Mouse (Mus musculus) midbrain, postnatal 0 days (tissue): ENCODE results near the gene Plcb3. TPM values are rescaled to one million over a fixed set of nuclear protein-coding genes. Genes with fewer than 3 reads are reported as not detected.
A peak's percentile ranks its signal among the peaks of the same experiment; 100 is the strongest.
"Not testable (repeated sequence)": the region's sequence is repeated elsewhere in the genome, so short reads cannot be mapped to it uniquely, and the experiment has no call there.

Experiments used
- ATAC-seq: fragments of 200-750 bp; cut with Nextera tagmentation; 2 replicates; pipeline ENCODE4 v1.8.0; 2017; ENCODE audit warnings: moderate number of reproducible peaks, mild to moderate bottlenecking, moderate TSS enrichment, moderate library complexity; ENCODE audit not compliant: low FRiP score
- DNase-seq: peaks from one replicate; pipeline ENCODE4 v3.0.0-alpha.2; 2015; ENCODE audit warnings: low spot score
- H3K27ac ChIP-seq: fragments of 300-500 bp; sonication (generic); 2 replicates; pipeline ENCODE4 v1.5.1; 2014; ENCODE audit warnings: low read depth, mild to moderate bottlenecking, low read length, mixed read lengths
- H3K27me3 ChIP-seq: fragments of 300-500 bp; sonication (generic); 2 replicates; pipeline ENCODE4 v1.6.1; 2014; ENCODE audit warnings: low read length, control low read depth, mixed read lengths; ENCODE audit not compliant: insufficient read depth
- H3K36me3 ChIP-seq: fragments of 300-500 bp; sonication (generic); 2 replicates; pipeline ENCODE4 v1.6.1; 2014; ENCODE audit warnings: low read length, control low read depth, mixed read lengths; ENCODE audit not compliant: insufficient read depth
- H3K4me1 ChIP-seq: fragments of 300-500 bp; sonication (generic); 2 replicates; pipeline ENCODE4 v1.6.1; 2014; ENCODE audit warnings: mild to moderate bottlenecking, control low read depth, antibody characterized with exemption, low read length, mixed read lengths; ENCODE audit not compliant: insufficient read depth
- H3K4me2 ChIP-seq: fragments of 300-500 bp; sonication (generic); 2 replicates; pipeline ENCODE4 v1.6.1; 2014; ENCODE audit warnings: low read depth, mild to moderate bottlenecking, low read length, mixed read lengths; ENCODE audit not compliant: poor library complexity, severe bottlenecking
- H3K4me3 ChIP-seq: fragments of 300-500 bp; sonication (generic); 2 replicates; pipeline ENCODE4 v1.5.1; 2014; ENCODE audit warnings: low read depth, mild to moderate bottlenecking, low read length, moderate library complexity
- H3K9ac ChIP-seq: fragments of 300-500 bp; sonication (generic); replicated peaks from 2 replicates; pipeline ENCODE4 v1.6.1; 2014; ENCODE audit warnings: mild to moderate bottlenecking, low read length, moderate library complexity, mixed read lengths; ENCODE audit not compliant: poor library complexity, severe bottlenecking
- H3K9me3 ChIP-seq: fragments of 300-500 bp; sonication (generic); 2 replicates; pipeline ENCODE4 v1.6.1; 2016; ENCODE audit warnings: low read length, control low read depth
- CTCF ChIP-seq: IDR thresholded peaks from 2 replicates; pipeline ENCODE4 v1.5.1; 2016; ENCODE audit warnings: antibody characterized with exemption, mild to moderate bottlenecking
- WGBS: fragments of 180-500 bp; shearing (Covaris S2); extraction: QIAGEN DNeasy Blood & Tissue Kit; methylation state at CpG from one replicate; pipeline ENCODE4 v1.1.7; 2014; 5-methylcytosine and 5-hydroxymethylcytosine counted together
- polyA plus RNA-seq: library from polyadenylated mRNA; unstranded; fragments of >200 nt; fragmentation: Nextera tagmentation; extraction: Ambion mirVana; gene quantifications from 2 replicates; pipeline ENCODE4 v1.2.1, GENCODE M21; 2015
- total RNA-seq: library from RNA; depleted of rRNA; stranded (reverse); fragments of >200 nt; gene quantifications from 2 replicates; pipeline ENCODE4 v1.2.3, GENCODE M21; 2014

Plcb3 gene
- total and polyA plus RNA-seq, 2 experiments from 2014 or later: 9.8 to 16.6 TPM

DNA sequence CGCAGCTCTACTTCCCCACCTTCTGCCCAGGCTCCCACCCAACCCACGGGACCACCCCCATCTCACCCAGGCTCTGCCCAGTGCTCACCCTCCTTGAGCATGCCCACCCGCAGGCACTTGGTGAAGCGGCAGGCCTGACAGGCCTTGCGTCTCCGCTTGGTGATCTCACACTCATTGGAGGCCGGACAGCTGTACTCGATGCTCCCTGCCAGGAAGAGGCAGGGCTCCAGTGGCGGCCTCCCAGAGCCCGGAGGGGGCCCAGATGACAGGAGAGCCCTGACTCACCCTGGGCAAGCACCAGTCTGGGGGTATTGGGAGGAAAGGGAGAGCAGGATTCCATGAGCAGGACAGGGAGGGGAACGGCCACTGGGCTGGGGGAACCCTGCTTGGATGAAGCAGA, 62.3 kb downstream of the Plcb3 start:
- Histone ChIP-seq H3K27ac (no peak overlapping the region), H3K4me2 (no peak overlapping the region)
- 85% methylated on average over 11 of the region's 11 CpGs for WGBS

DNA sequence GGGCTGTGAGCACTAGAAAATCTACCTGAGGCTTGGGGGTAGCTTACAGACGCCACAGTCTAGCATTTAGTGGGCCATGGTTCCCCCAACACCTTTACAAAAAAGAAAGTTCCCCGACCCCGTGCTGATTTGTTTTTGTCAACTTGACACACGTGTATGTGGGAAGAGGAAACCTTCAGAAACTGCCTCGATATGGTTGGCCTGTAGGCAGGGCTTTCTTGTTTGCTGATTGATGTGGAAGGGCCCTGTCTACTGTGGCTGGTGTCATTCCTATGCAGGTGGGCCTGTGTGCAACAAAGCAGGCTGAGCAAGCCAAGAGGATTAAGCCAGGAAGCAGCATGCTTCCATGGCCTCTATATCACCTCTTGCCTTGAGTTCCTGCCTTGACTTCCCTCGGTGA, 63.2 kb downstream of the Plcb3 start:
- H3K4me2 ChIP-seq: no peak overlapping the region
- peaks cover 5% of the 10 kb centered on the region for H3K4me1 ChIP-seq
- H3K27ac ChIP-seq: no peak overlapping the region
- no peaks in the 10 kb centered on the region for H3K9me3 ChIP-seq
- ATAC-seq (no peak), DNase-seq (no peak)
- H3K27me3 ChIP-seq: no peaks in the 10 kb centered on the region
- 88% methylated on average over 6 of the region's 6 CpGs for WGBS
- no peak for TF ChIP-seq CTCF
- no peak overlapping the region for H3K9ac ChIP-seq
- peaks cover 31% of the 10 kb centered on the region for H3K36me3 ChIP-seq
- no peak overlapping the region for H3K4me3 ChIP-seq

More for the DNA sequence above, 62.3 kb downstream of the Plcb3 start:
- Histone ChIP-seq H3K27me3 (no peaks in the 10 kb centered on the region), H3K9me3 (no peaks in the 10 kb centered on the region), H3K36me3 (peaks cover 31% of the 10 kb centered on the region), H3K4me1 (no peaks in the 10 kb centered on the region), H3K9ac (no peak overlapping the region), H3K4me3 (no peak overlapping the region)
- DNase-seq (no peak), ATAC-seq (no peak)
- TF ChIP-seq CTCF: no peak

DNA sequence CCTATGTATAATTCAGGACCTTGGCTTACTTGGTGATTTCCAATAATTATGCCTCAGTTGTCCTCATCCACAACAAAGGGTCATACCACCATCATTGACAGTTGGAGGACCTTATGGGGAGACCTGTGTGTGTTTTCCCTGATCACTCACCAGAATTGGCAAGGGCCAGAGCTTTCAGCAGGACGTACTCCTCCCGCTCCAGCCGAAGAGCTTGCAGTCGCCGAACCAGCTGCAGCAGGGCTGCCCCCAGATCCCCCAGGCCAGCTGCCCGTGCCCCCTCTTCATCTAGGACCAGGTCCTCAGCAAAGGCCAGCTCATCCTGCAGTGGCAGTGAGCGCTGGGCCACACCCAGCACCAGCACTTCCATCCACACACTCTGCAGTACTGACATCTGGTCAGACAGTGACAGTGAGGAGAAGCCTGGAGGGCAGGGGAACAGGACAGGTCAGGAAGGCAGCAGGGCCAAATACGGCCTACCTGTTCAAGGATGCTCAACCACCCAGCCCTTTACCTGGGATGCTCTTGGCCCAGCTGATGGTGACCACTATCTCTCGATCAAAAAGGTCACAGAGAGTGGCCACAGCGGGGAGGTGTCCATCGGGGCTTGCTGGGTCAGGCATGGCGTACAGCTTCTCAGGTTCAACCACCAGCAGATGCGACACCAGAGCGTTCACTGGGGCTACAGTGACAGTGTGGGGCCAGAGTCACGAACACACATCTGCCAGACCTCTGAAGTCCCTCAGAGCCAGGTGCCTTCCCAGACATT, 63.9 kb downstream of the Plcb3 start:
- Histone ChIP-seq H3K27me3 (no peaks in the 10 kb centered on the region), H3K4me3 (no peak overlapping the region), H3K9me3 (no peaks in the 10 kb centered on the region), H3K36me3 (peaks cover 31% of the 10 kb centered on the region), H3K4me1 (peaks cover 9% of the 10 kb centered on the region), H3K9ac (no peak overlapping the region), H3K27ac (no peak overlapping the region), H3K4me2 (no peak overlapping the region)
- no peak for ATAC-seq
- WGBS: 94% methylated on average over 15 of the region's 15 CpGs
- TF ChIP-seq CTCF: no peak
- no peak for DNase-seq

DNA sequence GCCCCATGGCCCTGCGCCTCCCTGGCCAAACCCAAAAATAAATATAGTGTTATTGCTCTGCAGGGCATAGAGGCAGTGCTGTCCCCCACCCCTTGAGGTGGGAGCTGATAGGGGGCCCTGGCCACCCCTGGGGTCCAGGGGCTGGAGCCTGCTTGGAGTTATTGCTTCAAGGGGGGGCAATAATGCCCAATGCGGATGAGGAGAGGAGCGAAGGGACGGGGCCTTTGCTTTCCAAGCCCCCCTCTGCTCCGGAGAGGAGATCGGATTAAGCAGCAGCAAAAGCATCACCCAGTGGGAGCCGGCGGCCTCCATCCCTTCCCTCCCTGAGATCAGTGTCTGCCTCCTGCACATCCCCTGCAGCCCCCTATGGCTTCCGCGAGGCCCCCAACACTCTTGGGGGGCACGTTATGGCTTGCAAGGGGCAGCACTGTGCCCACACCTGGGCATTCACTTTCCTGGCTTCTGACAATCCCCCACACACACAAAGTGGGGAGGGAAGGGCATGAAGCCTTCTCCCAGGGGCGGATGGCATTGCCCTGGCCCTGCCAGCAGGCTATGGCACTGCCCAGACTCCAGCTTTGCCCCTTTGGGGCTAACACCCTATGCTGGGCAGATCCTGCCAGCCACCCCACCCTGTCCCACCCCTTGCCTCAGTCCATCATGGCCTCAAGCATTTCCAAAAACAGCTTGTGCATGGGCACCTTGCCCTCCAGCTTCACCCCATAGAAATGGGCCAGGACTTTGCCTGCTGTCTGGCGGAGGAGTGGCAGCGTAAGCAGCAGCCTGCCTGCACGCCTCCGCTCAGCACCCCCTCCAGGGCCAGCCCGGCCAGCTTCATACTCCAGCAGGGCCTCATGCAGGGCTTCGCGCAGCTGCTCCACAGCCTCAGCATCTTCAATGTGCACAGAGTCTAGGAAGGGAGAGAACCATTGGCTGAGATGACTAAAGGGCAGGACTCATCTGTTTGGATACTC, 64.9 kb downstream of the Plcb3 start:
- WGBS: 76% methylated on average over 19 of the region's 19 CpGs
- no peak for DNase-seq
- Histone ChIP-seq H3K4me3 (no peak overlapping the region), H3K27me3 (no peaks in the 10 kb centered on the region), H3K4me2 (no peak overlapping the region), H3K36me3 (peaks cover 41% of the 10 kb centered on the region), H3K4me1 (peaks cover 9% of the 10 kb centered on the region), H3K9me3 (no peaks in the 10 kb centered on the region), H3K27ac (no peak overlapping the region), H3K9ac (no peak overlapping the region)
- TF ChIP-seq CTCF: no peak
- ATAC-seq: no peak

DNA sequence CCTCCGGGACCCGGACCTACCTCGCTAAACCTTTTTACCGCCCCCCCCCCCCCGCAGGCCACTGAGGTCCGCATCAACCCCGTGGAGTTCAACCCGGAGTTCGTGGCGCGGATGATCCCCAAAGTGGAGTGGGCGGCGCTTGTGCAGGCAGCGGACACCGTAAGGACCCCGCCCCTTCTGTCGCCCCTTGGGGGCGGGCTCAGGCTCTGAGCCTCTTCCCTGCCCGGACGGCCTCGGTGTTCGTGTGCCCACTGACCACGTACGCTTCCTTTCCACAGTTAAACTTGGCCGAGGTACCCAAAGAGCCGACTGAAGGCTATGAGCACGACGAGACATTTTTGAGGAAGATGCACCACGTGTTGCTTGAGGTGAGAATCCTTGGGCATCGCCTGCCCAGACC, 66.0 kb downstream of the Plcb3 start:
- H3K9me3 ChIP-seq, ATAC-seq, H3K4me1 ChIP-seq, H3K27me3 ChIP-seq: not testable (repeated sequence)
- Histone ChIP-seq H3K36me3 (peaks cover 50% of the 10 kb centered on the region), H3K4me3 (peak overlapping the region; percentile 58), H3K27ac (peak overlapping the region; percentile 93), H3K4me2 (peak overlapping the region; percentile 76), H3K9ac (peak overlapping the region; percentile 50)
- under 1% methylated on average over 30 of the region's 30 CpGs for WGBS
- peak; percentile 60 for DNase-seq
